Mouse (Mus musculus) lung, postnatal 0 days (tissue): ENCODE results near the gene Spi1.

Experiments
- CTCF ChIP-seq: IDR thresholded peaks from 2 replicates; pipeline ENCODE4 v1.5.1; 2016; ENCODE audit warnings: antibody characterized with exemption, mild to moderate bottlenecking
- EP300 ChIP-seq: IDR thresholded peaks from 2 replicates; pipeline ENCODE4 v1.6.1; 2016; ENCODE audit warnings: antibody characterized with exemption, mild to moderate bottlenecking, control low read depth

DNA sequence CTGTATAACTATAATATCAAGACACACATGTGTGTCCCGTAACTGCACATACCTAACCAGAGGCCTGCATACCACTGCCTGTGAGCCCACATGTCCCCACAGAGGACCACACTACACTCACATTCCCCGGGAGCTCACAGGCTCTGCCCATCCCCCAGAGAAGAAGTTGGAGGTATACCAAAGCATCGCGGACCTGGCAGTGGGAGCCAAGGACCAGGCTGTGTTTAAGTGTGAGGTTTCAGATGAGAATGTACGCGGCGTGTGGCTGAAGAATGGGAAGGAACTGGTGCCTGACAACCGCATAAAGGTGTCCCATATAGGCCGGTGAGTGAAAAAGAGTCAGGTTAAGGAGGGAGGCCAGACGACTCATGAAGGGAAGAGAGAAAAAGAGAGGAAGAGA is 42.9 kb downstream of the Spi1 start:
- TF ChIP-seq CTCF = no peak
- TF ChIP-seq EP300 = no peak
